Mouse (Mus musculus): Measurements from ENCODE around the gene Mapk9. TPM values are rescaled to one million over a fixed set of nuclear protein-coding genes. Genes with fewer than 3 reads are reported as not detected.

The Mapk9 gene
- total RNA-seq, 4 experiments from 2014 or later = 143 to 179 (median 165) TPM

- no peak for DNase-seq (ENCODE audit: low spot score in 2 of 2)
These were observed 5.9 kb upstream of the Mapk9 start for GRCm38 (mm10) chr11:49840666-49841065.

GRCm38 (mm10) chr11:49841886-49842285 lies 4.7 kb upstream of the Mapk9 start:
- DNase-seq (ENCODE audit: low spot score in 2 of 2) = no peak

GRCm38 (mm10) chr11:49842718-49843117 lies 3.8 kb upstream of the Mapk9 start:
- no peak for DNase-seq (ENCODE audit: low spot score in 2 of 2)

GRCm38 (mm10) chr11:49844311-49844710 lies 2.2 kb upstream of the Mapk9 start:
- no peak for DNase-seq (ENCODE audit: low spot score in 2 of 2)

GRCm38 (mm10) chr11:49844969-49845368 lies 1.6 kb upstream of the Mapk9 start:
- DNase-seq (ENCODE audit: low spot score in 2 of 2) = peak; percentile 37 to 60

GRCm38 (mm10) chr11:49845958-49846357 lies 593 bp upstream of the Mapk9 start:
- no peak for DNase-seq (ENCODE audit: low spot score in 2 of 2)

GRCm38 (mm10) chr11:49847071-49847810 lies 690 bp downstream of the Mapk9 start:
- DNase-seq (ENCODE audit: low spot score in 2 of 2) = no peak

- DNase-seq (ENCODE audit: low spot score in 2 of 2) = no peak
These were observed 1.2 kb downstream of the Mapk9 start for GRCm38 (mm10) chr11:49847811-49848078.

GRCm38 (mm10) chr11:49848080-49848815 lies 1.7 kb downstream of the Mapk9 start:
- no peak for DNase-seq (ENCODE audit: low spot score in 2 of 2)

- no peak for DNase-seq (ENCODE audit: low spot score in 2 of 2)
These were observed 3.8 kb downstream of the Mapk9 start for GRCm38 (mm10) chr11:49850331-49850730.

- no peak for DNase-seq (ENCODE audit: low spot score in 2 of 2)
These were observed 8.6 kb downstream of the Mapk9 start for GRCm38 (mm10) chr11:49855144-49855543.

GRCm38 (mm10) chr11:49861139-49861538 lies 14.6 kb downstream of the Mapk9 start:
- DNase-seq (ENCODE audit: low spot score in 2 of 2) = no peak

- DNase-seq (ENCODE audit: low spot score in 2 of 2) = no peak
These were observed 17.4 kb downstream of the Mapk9 start for GRCm38 (mm10) chr11:49863926-49864325.

- no peak for DNase-seq (ENCODE audit: low spot score in 2 of 2)
These were observed 20.8 kb downstream of the Mapk9 start for GRCm38 (mm10) chr11:49867320-49867719.

- no peak for DNase-seq (ENCODE audit: low spot score in 2 of 2)
These were observed 23.2 kb downstream of the Mapk9 start for GRCm38 (mm10) chr11:49869762-49870161.

GRCm38 (mm10) chr11:49871914-49872313 lies 25.4 kb downstream of the Mapk9 start:
- peak in 1 of 2 experiments; percentile 33 for DNase-seq (ENCODE audit: low spot score in 2 of 2)

- no peak for DNase-seq (ENCODE audit: low spot score in 2 of 2)
These were observed 26.2 kb downstream of the Mapk9 start for GRCm38 (mm10) chr11:49872779-49873178.

GRCm38 (mm10) chr11:49876948-49877817 lies 30.6 kb downstream of the Mapk9 start:
- peak; percentile 30 to 39 for DNase-seq (ENCODE audit: low spot score in 2 of 2)

GRCm38 (mm10) chr11:49879950-49880642 lies 33.5 kb downstream of the Mapk9 start:
- DNase-seq (ENCODE audit: low spot score in 2 of 2) = no peak

GRCm38 (mm10) chr11:49883394-49883793 lies 36.8 kb downstream of the Mapk9 start:
- DNase-seq (ENCODE audit: low spot score in 2 of 2) = no peak

GRCm38 (mm10) chr11:49888469-49888868 lies 41.9 kb downstream of the Mapk9 start:
- DNase-seq (ENCODE audit: low spot score in 2 of 2) = no peak
